Comparison of ENCODE assay signal across 8 mouse cellular contexts in genomic region chrX:161163069-161163416, GRCm38 (mm10). TPM values are rescaled to one million over a fixed set of nuclear protein-coding genes. Genes with fewer than 3 reads are reported as not detected.
DNase-seq lines count a peak whose midpoint lies in the region; ATAC-seq and TF ChIP-seq lines count a peak whose summit lies in the region.

No protein-coding gene starts in this region.

- H3K9me3 ChIP-seq in kidney, embryonic 15.5 days (replicated peaks), result no peaks in the 10 kb centered on the region
- H3K9me3 ChIP-seq in hindbrain, embryonic 11.5 days (ENCODE audit: control insufficient read depth, low read length), result no peaks in the 10 kb centered on the region
- H3K9me3 ChIP-seq in midbrain, embryonic 12.5 days, result no peaks in the 10 kb centered on the region

- H3K9ac ChIP-seq in kidney, embryonic 15.5 days, result peak overlapping the region; percentile 38
- peak overlapping the region; percentile 58 for H3K9ac ChIP-seq in hindbrain, embryonic 11.5 days (ENCODE audit: low read depth, low read length)
- H3K9ac ChIP-seq in midbrain, embryonic 12.5 days (replicated peaks), result peak overlapping the region; percentile 50; the same call in 1 of the 2 replicates

- TF ChIP-seq CTCF in cortical plate, adult 2 months (IDR thresholded peaks at IDR 0.05; ENCODE audit: extremely low read depth, insufficient read depth, low read length), result no peak

- WGBS in kidney, embryonic 15.5 days, result 8% methylated on average over 6 of the region's 6 CpGs
- 10% methylated on average over 6 of the region's 6 CpGs for WGBS in hindbrain, embryonic 11.5 days
- WGBS in midbrain, embryonic 12.5 days, result 18% methylated on average over 6 of the region's 6 CpGs

- no peak overlapping the region for H3K27ac ChIP-seq in kidney, embryonic 15.5 days
- no peak overlapping the region for H3K27ac ChIP-seq in cortical plate, adult 2 months (ENCODE audit: insufficient read depth, low read length)
- H3K27ac ChIP-seq in hindbrain, embryonic 11.5 days (ENCODE audit: low read depth, low read length), result no peak overlapping the region
- H3K27ac ChIP-seq in midbrain, embryonic 12.5 days (replicated peaks), result no peak overlapping the region

- H3K27me3 ChIP-seq in kidney, embryonic 15.5 days, result peaks cover 20% of the 10 kb centered on the region; the same call in 1 of the 2 replicates
- no peaks in the 10 kb centered on the region; the same call in 1 of the 2 replicates for H3K27me3 ChIP-seq in hindbrain, embryonic 11.5 days (ENCODE audit: control insufficient read depth, insufficient read depth, low read length)
- H3K27me3 ChIP-seq in midbrain, embryonic 12.5 days, result peaks cover 14% of the 10 kb centered on the region

- no peaks in the 10 kb centered on the region for H3K4me1 ChIP-seq in kidney, embryonic 15.5 days
- no peaks in the 10 kb centered on the region for H3K4me1 ChIP-seq in cortical plate, adult 2 months (ENCODE audit: control insufficient read depth, insufficient read depth, low read length)
- H3K4me1 ChIP-seq in hindbrain, embryonic 11.5 days (replicated peaks; ENCODE audit: control insufficient read depth, insufficient read depth, low read length), result no peaks in the 10 kb centered on the region
- no peaks in the 10 kb centered on the region for H3K4me1 ChIP-seq in midbrain, embryonic 12.5 days

- TF ChIP-seq POLR2A in cortical plate, adult 2 months (IDR thresholded peaks at IDR 0.05; ENCODE audit: extremely low read depth, insufficient read depth, low read length), result no peak

- H3K36me3 ChIP-seq in kidney, embryonic 15.5 days, result no peaks in the 10 kb centered on the region
- H3K36me3 ChIP-seq in hindbrain, embryonic 11.5 days (ENCODE audit: control insufficient read depth, insufficient read depth, low read length), result no peaks in the 10 kb centered on the region
- H3K36me3 ChIP-seq in midbrain, embryonic 12.5 days, result no peaks in the 10 kb centered on the region

- H3K4me3 ChIP-seq in kidney, embryonic 15.5 days (replicated peaks), result peak overlapping the region; percentile 57
- H3K4me3 ChIP-seq in cortical plate, adult 2 months (ENCODE audit: insufficient read depth, low read length), result peak overlapping the region; percentile 51
- H3K4me3 ChIP-seq in hindbrain, embryonic 11.5 days (ENCODE audit: low read depth, low read length), result peak overlapping the region; percentile 46
- H3K4me3 ChIP-seq in midbrain, embryonic 12.5 days, result peak overlapping the region; percentile 55

- peak overlapping the region; percentile 65 for H3K4me2 ChIP-seq in kidney, embryonic 15.5 days
- peak overlapping the region; percentile 41 for H3K4me2 ChIP-seq in hindbrain, embryonic 11.5 days (replicated peaks; ENCODE audit: low read depth, low read length)
- peak overlapping the region; percentile 56 for H3K4me2 ChIP-seq in midbrain, embryonic 12.5 days (replicated peaks)

- ATAC-seq in kidney, embryonic 15.5 days (replicated peaks; ENCODE audit: low FRiP score), result peak; percentile 11; the same call in 1 of the 2 replicates
- peak; percentile 87 for ATAC-seq in hindbrain, embryonic 11.5 days (ENCODE audit: low FRiP score)
- ATAC-seq in midbrain, embryonic 12.5 days (ENCODE audit: low FRiP score, low read depth), result peak; percentile 85

- no peak for DNase-seq in kidney, postnatal 36 days
- DNase-seq in hindbrain, embryonic 11.5 days (ENCODE audit: low spot score), result no peak
- no peak for DNase-seq in layer of hippocampus, postnatal 36 days
- DNase-seq in adrenal gland, adult 2 months, result no peak
- DNase-seq in thymus, postnatal 25 days, result no peak

RNA-seq across cellular contexts. Expression of gene Scml2, which starts 46.0 kb away (rescaled TPM):
- 3.6 and 4.3 TPM in 2 replicates for polyA plus RNA-seq in kidney, embryonic 15.5 days (2015; fragmentation: Nextera tagmentation; extraction: Ambion mirVana)
- 0.94 and 1.7 TPM in 2 replicates for polyA plus RNA-seq in cortical plate, adult 2 months (2012; rRNA removed)
- polyA plus RNA-seq in hindbrain, embryonic 11.5 days (2014; fragmentation: Nextera tagmentation; extraction: Ambion mirVana), result 4.1 and 4.3 TPM in 2 replicates
- 2.6 and 3.4 TPM in 2 replicates for polyA plus RNA-seq in midbrain, embryonic 12.5 days (2016; fragmentation: Nextera tagmentation; extraction: Ambion mirVana)
- under 1 TPM; 0.83 to 0.87 TPM for total RNA-seq in layer of hippocampus, postnatal 36 days (2021)
- total RNA-seq in adrenal gland, adult 2 months (2021), result under 1 TPM; 0.61 to 0.90 TPM
- 0.19 and 0.28 TPM in 2 replicates for polyA plus RNA-seq in adrenal gland, adult 2 months (2012; rRNA removed)

Comparison
In these comparisons a context has a peak if more than half of its experiments do, and no peak if none do; other contexts are left out.
1. ATAC-seq: peak in every context shown above with its lines; median percentile 87 in hindbrain, embryonic 11.5 days; 85 in midbrain, embryonic 12.5 days; 11 in kidney, embryonic 15.5 days.